Mouse (Mus musculus) spleen, adult 10 weeks (tissue): ENCODE data around the gene Gpld1. TPM values are rescaled to one million over a fixed set of nuclear protein-coding genes. Genes with fewer than 3 reads are reported as not detected.

Experiments
- polyA plus RNA-seq: library from polyadenylated mRNA; stranded (reverse); fragments of 350-450 nt; fragmentation: Illumina TruSeq; extraction: RNeasy Lipid Tissue Mini Kit (QIAGEN cat#74804); gene quantifications from one replicate; pipeline ENCODE4 v1.2.3, GENCODE M21; 2015; ENCODE audit warnings: low replicate concordance; ENCODE audit not compliant: insufficient read depth

Gene Gpld1
- polyA plus RNA-seq, result 0.23 TPM

GRCm38 (mm10) chr13:24942512-24943282 lies at the start of gene Gpld1:
TSS of gene Gpld1 (plus strand) at chr13:24943152.

GRCm38 (mm10) chr13:24937108-24937838 lies 5.7 kb upstream of the Gpld1 start, which contains the start of gene Aldh5a1:
TSS of gene Aldh5a1 (minus strand) at chr13:24937661.

DNA sequence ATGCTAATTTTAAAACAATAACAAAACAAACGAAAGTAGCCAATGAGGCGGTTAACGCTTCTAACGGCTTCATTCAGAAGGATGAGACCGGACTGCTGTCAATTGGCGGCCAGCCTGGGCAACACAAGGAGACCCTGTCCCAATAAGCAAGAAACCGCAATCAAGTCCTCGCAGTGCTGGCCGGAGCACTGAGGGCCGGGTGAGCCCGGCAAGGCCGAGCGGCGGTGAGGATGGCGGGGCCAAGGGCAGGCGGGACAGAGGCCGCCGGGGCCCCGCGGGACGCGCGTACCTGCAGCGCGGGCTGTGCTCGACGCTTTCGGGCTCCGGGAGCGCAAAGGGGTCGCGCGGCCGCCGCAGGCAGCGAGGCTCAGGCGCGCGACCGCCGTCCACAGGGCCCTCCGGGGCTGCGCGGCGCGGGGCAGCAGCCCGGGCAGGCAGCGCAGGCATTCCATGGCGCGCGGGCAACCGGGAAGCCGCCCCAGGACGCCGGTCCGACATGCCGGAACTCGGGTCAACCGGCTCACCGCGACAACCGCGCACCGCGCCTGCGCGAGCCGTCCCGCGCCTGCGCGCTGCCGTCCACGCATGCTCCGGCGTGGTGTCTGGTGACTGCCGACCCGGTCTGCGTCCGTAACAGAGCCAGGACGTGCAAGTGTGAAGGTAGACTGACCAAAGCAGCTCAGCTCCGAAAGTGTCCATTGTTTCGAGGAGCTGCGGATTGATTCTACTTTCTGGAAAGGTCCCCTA lies 77.0 kb downstream of the Gpld1 start, which contains the start of gene Mrs2:
Gene Mrs2 (minus strand): TSS at position 587 of the 747 bp plus-strand sequence.

Other genes starting within 250 kb of the Gpld1 start
- gene Armh2, start 201.9 kb upstream of the Gpld1 start, polyA plus RNA-seq, result 0.30 TPM
- 38.0 TPM for gene Gmnn, start 181.2 kb upstream of the Gpld1 start, polyA plus RNA-seq
- 290 TPM for gene BC005537, start 141.5 kb upstream of the Gpld1 start, polyA plus RNA-seq
- 41.1 TPM for gene Acot13, start 111.6 kb upstream of the Gpld1 start, polyA plus RNA-seq
- gene Tdp2, start 111.5 kb upstream of the Gpld1 start, polyA plus RNA-seq, result 65.7 TPM
- not detected for gene D130043K22Rik, start 98.0 kb upstream of the Gpld1 start, polyA plus RNA-seq
- 1.3 TPM for gene Aldh5a1, start 5.5 kb upstream of the Gpld1 start, polyA plus RNA-seq
- 34.8 TPM for gene Mrs2, start 77.2 kb downstream of the Gpld1 start, polyA plus RNA-seq
- not detected for gene Dcdc2a, start 112.9 kb downstream of the Gpld1 start, polyA plus RNA-seq